Mouse (Mus musculus) right cerebral cortex, postnatal 14 days (tissue): Measurements from ENCODE around the gene Csn1s1.

ENCODE experiments used
- DNase-seq: peaks from one replicate; pipeline ENCODE4 v3.0.0; 2022

The Csn1s1 gene

GRCm38 (mm10) chr5:87665908-87666307 lies at the start of gene Csn1s1:
TSS of gene Csn1s1 (plus strand) at chr5:87666208.
- DNase-seq: no peak

GRCm38 (mm10) chr5:87622681-87623080 lies 43.3 kb upstream of the Csn1s1 start:
- no peak for DNase-seq

GRCm38 (mm10) chr5:87642787-87643186 lies 23.2 kb upstream of the Csn1s1 start:
- DNase-seq: peak; percentile 7

- DNase-seq: no peak
Observed at GRCm38 (mm10) chr5:87699530-87699929, 33.5 kb downstream of the Csn1s1 start, which contains the start of gene Csn2. TSS of gene Csn2 (minus strand) at chr5:87699630.

- no peak for DNase-seq
Observed at GRCm38 (mm10) chr5:87705891-87706290, 39.9 kb downstream of the Csn1s1 start.
